Mouse (Mus musculus): ENCODE measurements at regions not wholly inside any gene's neighbourhood (a gene's known extent, or its start where the extent isn't known, plus 50 kb on each side); places are given as distances from the start of the nearest gene placed in this dataset.

DNA sequence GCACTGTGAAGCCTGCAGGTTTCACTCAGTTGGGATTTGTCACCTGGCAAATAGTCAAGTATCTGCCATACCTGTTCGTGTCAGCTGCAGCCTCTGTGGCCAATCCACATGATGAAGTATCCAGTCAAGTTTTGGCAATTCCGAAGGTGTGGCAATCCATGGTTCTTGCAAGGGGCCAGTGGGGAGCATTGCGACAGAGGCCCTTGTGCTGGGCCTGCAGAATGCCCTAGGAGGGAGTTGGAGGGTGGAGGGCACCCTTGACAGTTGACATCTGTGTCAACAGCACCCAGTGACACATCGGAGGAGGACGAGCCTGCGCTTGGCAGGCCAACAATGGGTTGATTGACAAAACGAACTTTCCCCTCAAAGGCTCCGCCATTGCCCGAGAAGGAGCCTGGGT, 101.0 kb upstream of the Pitx1 start:
- TF ChIP-seq CTCF (IDR thresholded peaks at IDR 0.05): no peak
- no peak for TF ChIP-seq EP300 (IDR thresholded peaks at IDR 0.05)

Data from lung, postnatal 0 days (tissue).